Mouse (Mus musculus) MEL (cell line): Measurements from ENCODE around the gene Tox4. TPM values are rescaled to one million over a fixed set of nuclear protein-coding genes. Genes with fewer than 3 reads are reported as not detected.

Experiments
- DNase-seq: peaks from one replicate; pipeline ENCODE4 v3.0.0; 2011; ENCODE audit warnings: low read depth, low spot score
- H3K27ac ChIP-seq: 2 replicates; pipeline ENCODE4 v1.5.1; 2012; ENCODE audit warnings: low read depth, mild to moderate bottlenecking, control low read depth, low read length, moderate library complexity; ENCODE audit not compliant: control insufficient read depth
- H3K27me3 ChIP-seq, 2 experiments: fragments of 150-350 bp in 1 of 2; sonication (generic) in 1 of 2; 2 replicates each; pipeline ENCODE4 v1.6.1; 2012; ENCODE audit warnings: low read length in 2 of 2, mild to moderate bottlenecking in 2 of 2, improper control_type of control experiment in 1 of 2, moderate library complexity in 1 of 2; ENCODE audit not compliant: insufficient read depth in 2 of 2, control insufficient read depth in 1 of 2
- H3K36me3 ChIP-seq, 2 experiments: 2 replicates each; pipeline ENCODE4 v1.6.1; 2012 to 2014; ENCODE audit warnings: low read length in 2 of 2, improper control_type of control experiment in 1 of 2, inconsistent platforms in 1 of 2, mild to moderate bottlenecking in 1 of 2; ENCODE audit not compliant: insufficient read depth in 2 of 2, control insufficient read depth in 1 of 2
- H3K4me1 ChIP-seq, 2 experiments: fragments of 150-350 bp in 1 of 2; sonication (generic) in 1 of 2; 2 replicates each; pipeline ENCODE4 v1.6.1; 2012; ENCODE audit warnings: low read length in 2 of 2, improper control_type of control experiment in 1 of 2, mild to moderate bottlenecking in 1 of 2; ENCODE audit not compliant: insufficient read depth in 2 of 2, control insufficient read depth in 1 of 2
- H3K4me3 ChIP-seq, 2 experiments: fragments of 150-350 bp in 1 of 2; sonication (generic) in 1 of 2; 2 replicates each; pipeline ENCODE4 v1.5.1; 2012; ENCODE audit warnings: low read depth in 2 of 2, low read length in 2 of 2, mild to moderate bottlenecking in 2 of 2, moderate library complexity in 2 of 2, control low read depth in 1 of 2, improper control_type of control experiment in 1 of 2; ENCODE audit not compliant: control insufficient read depth in 1 of 2, insufficient read depth in 1 of 2
- H3K79me2 ChIP-seq: 2 replicates; pipeline ENCODE4 v1.6.1; 2012; ENCODE audit warnings: mild to moderate bottlenecking, low read length, moderate library complexity; ENCODE audit not compliant: control insufficient read depth, poor library complexity, insufficient read depth
- H3K9ac ChIP-seq: 2 replicates; pipeline ENCODE4 v1.6.1; 2012; ENCODE audit warnings: low read depth, mild to moderate bottlenecking, control low read depth, low read length, moderate library complexity; ENCODE audit not compliant: control insufficient read depth, poor library complexity, severe bottlenecking
- H3K9me3 ChIP-seq: fragments of 150-350 bp; sonication (generic); replicated peaks from 2 replicates; pipeline ENCODE4 v1.6.1; 2012; ENCODE audit warnings: mild to moderate bottlenecking, low read length, improper control_type of control experiment, moderate library complexity; ENCODE audit not compliant: insufficient read depth
- BHLHE40 ChIP-seq: IDR thresholded peaks from 2 replicates; pipeline ENCODE4 v1.6.1; 2012; ENCODE audit warnings: low read depth, mild to moderate bottlenecking, inconsistent platforms, low read length, improper control_type of control experiment, borderline replicate concordance
- CTCF ChIP-seq, 3 experiments: IDR thresholded peaks in 2 of 3; conservative IDR thresholded peaks in 1 of 3; 2 replicates each; pipeline ENCODE4 v1.5.1; 2011 to 2012; ENCODE audit warnings: low read length in 3 of 3, low read depth in 2 of 3, mild to moderate bottlenecking in 2 of 3, improper control_type of control experiment in 1 of 3, inconsistent platforms in 1 of 3, mixed read lengths in 1 of 3, moderate library complexity in 1 of 3; ENCODE audit not compliant: control insufficient read depth in 1 of 3, insufficient read depth in 1 of 3, poor library complexity in 1 of 3, severe bottlenecking in 1 of 3
- E2F4 ChIP-seq: IDR thresholded peaks from 2 replicates; pipeline ENCODE4 v1.6.1; 2011; ENCODE audit warnings: low read depth, low read length, improper control_type of control experiment, borderline replicate concordance
- ETS1 ChIP-seq: IDR thresholded peaks from 2 replicates; pipeline ENCODE4 v1.6.1; 2012; ENCODE audit warnings: low read depth, mild to moderate bottlenecking, inconsistent platforms, low read length, improper control_type of control experiment, moderate library complexity
- MEF2A ChIP-seq: IDR thresholded peaks from 2 replicates; pipeline ENCODE4 v1.6.1; 2014; ENCODE audit warnings: low read depth, mild to moderate bottlenecking, inconsistent platforms, low read length, improper control_type of control experiment; ENCODE audit not compliant: poor library complexity, insufficient replicate concordance, severe bottlenecking; ENCODE audit errors: extremely low read depth
- MYB ChIP-seq: IDR thresholded peaks from 2 replicates; pipeline ENCODE4 v1.6.1; 2011; ENCODE audit warnings: mild to moderate bottlenecking, low read depth, low read length, improper control_type of control experiment
- NELFE ChIP-seq: IDR thresholded peaks from 2 replicates; pipeline ENCODE4 v1.6.1; 2011; ENCODE audit warnings: low read depth, low read length, improper control_type of control experiment
- POLR2A ChIP-seq, 2 experiments: IDR thresholded peaks; 2 replicates each; pipeline ENCODE4 v1.6.1; 2011 to 2012; ENCODE audit warnings: low read length in 2 of 2, mild to moderate bottlenecking in 2 of 2, control low read depth in 1 of 2, improper control_type of control experiment in 1 of 2, low read depth in 1 of 2, moderate library complexity in 1 of 2; ENCODE audit not compliant: control insufficient read depth in 1 of 2, insufficient read depth in 1 of 2, poor library complexity in 1 of 2
- SMC3 ChIP-seq: IDR thresholded peaks from 2 replicates; pipeline ENCODE4 v1.6.1; 2011; ENCODE audit warnings: low read depth, low read length, improper control_type of control experiment
- TCF12 ChIP-seq: IDR thresholded peaks from 2 replicates; pipeline ENCODE4 v1.6.1; 2014; ENCODE audit warnings: low read depth, mild to moderate bottlenecking, inconsistent platforms, low read length, improper control_type of control experiment, moderate library complexity
- USF2 ChIP-seq, 2 experiments: IDR thresholded peaks; 2 replicates each; pipeline ENCODE4 v1.6.1; 2011 to 2012; ENCODE audit warnings: improper control_type of control experiment in 2 of 2, low read length in 2 of 2, borderline replicate concordance in 1 of 2, inconsistent platforms in 1 of 2, low read depth in 1 of 2, mild to moderate bottlenecking in 1 of 2; ENCODE audit not compliant: insufficient read depth in 1 of 2
- ZC3H11A ChIP-seq: IDR thresholded peaks from 2 replicates; pipeline ENCODE4 v1.6.1; 2012; ENCODE audit warnings: low read depth, mild to moderate bottlenecking, inconsistent platforms, low read length, improper control_type of control experiment
- polyA plus RNA-seq, 2 experiments: library from polyadenylated mRNA; stranded (reverse) in 1 of 2; unstranded in 1 of 2; fragments of >175 nt in 1 of 2; fragments of >200 nt in 1 of 2; gene quantifications; 2 replicates each; pipeline versions ENCODE4 v1.2.1 to v1.2.4; 2012; ENCODE audit warnings: low replicate concordance in 2 of 2, low read depth in 1 of 2; ENCODE audit not compliant: insufficient read length in 2 of 2, insufficient read depth in 1 of 2, missing spikeins in 1 of 2
- total RNA-seq: library from RNA; depleted of rRNA; stranded (reverse); fragments of 300-350 nt; gene quantifications from 2 replicates; pipeline ENCODE4 v1.2.3, GENCODE M21; 2012

The Tox4 gene
- total and polyA plus RNA-seq, 3 experiments: 35.1 to 42.2 TPM; not detected in 1

- H3K36me3 ChIP-seq: no peaks in the 10 kb centered on the region
- no peak overlapping the region for H3K27ac ChIP-seq
- H3K9ac ChIP-seq: no peak overlapping the region
- TF ChIP-seq E2F4 (no peak), NELFE (no peak), POLR2A (IDR thresholded peaks at IDR 0.05; ENCODE audit: control insufficient read depth in 1 of 2, insufficient read depth in 1 of 2, low read depth in 1 of 2, low read length in 2 of 2, poor library complexity in 1 of 2) (no peak), ETS1 (no peak), ZC3H11A (no peak), MYB (no peak), USF2 (IDR thresholded peaks at IDR 0.05; ENCODE audit: borderline replicate concordance in 1 of 2, insufficient read depth in 1 of 2, low read depth in 1 of 2, low read length in 2 of 2) (no peak), SMC3 (no peak)
- no peaks in the 10 kb centered on the region for H3K4me1 ChIP-seq
- H3K79me2 ChIP-seq: no peaks in the 10 kb centered on the region
- H3K4me3 ChIP-seq: no peak overlapping the region
- peaks cover 5 to 13% of the 10 kb centered on the region in 2 experiments for H3K27me3 ChIP-seq
- H3K9me3 ChIP-seq: no peaks in the 10 kb centered on the region
- no peak for DNase-seq
Measured at GRCm38 (mm10) chr14:52316441-52317225, 37.7 kb downstream of the Tox4 start.

DNA sequence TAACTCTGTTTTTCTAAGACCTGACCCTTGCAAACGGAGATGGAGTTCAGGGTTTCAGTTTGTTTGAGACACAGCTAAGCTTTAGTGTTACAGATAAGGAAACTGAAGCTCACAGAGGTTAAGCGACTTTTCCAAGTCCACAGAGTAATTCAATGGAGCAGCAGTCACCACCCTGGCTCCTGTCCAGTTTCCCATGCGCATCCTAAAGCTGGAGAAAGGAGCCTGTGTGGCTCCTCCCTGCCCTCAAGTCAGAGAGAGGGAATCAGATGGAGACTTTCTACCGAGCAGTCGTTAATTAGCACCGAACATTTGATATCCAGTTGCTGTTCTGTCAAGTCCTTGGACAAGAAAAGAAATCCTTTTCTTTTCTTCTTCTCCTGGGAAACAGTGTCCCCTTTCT is 40.4 kb downstream of the Tox4 start:
- TF ChIP-seq MEF2A: no peak

DNA sequence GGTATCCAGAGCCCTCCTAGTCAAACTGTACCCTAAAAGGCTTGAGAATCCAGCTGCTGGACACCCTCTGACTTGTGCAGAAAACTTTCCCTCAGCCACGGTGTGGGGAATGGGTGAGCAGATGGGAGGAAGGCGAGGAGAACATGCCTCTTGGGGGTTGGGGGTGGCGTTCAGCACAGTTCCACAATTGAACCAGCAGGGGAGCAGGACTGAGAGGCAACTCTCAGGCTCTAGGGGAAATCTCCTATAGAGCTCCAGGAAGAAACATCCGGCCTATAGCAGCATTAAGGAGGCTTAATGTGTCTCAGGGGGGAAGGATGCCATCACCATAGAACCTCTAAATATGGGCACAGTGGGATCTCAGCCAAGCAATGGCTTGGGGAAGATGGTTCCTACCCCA is 46.9 kb downstream of the Tox4 start:
- no peaks in the 10 kb centered on the region for H3K4me1 ChIP-seq
- no peak overlapping the region for H3K27ac ChIP-seq
- H3K79me2 ChIP-seq: no peaks in the 10 kb centered on the region
- no peaks in the 10 kb centered on the region for H3K9me3 ChIP-seq
- TF ChIP-seq TCF12 (no peak), BHLHE40 (no peak), CTCF (IDR thresholded peaks at IDR 0.05 in 2 of 3, conservative IDR thresholded peaks at IDR 0.05 in 1 of 3; ENCODE audit: control insufficient read depth in 1 of 3, insufficient read depth in 1 of 3, low read depth in 2 of 3, low read length in 3 of 3, poor library complexity in 1 of 3, severe bottlenecking in 1 of 3) (peak in 1 of 3 experiments; percentile 19; a peak in 3 of 6 replicates)
- TF ChIP-seq, all 39 proteins: peak for 1
- H3K27me3 ChIP-seq: peaks cover 18 to 42% of the 10 kb centered on the region in 2 experiments
- H3K4me3 ChIP-seq: no peak overlapping the region
- DNase-seq: no peak
- H3K36me3 ChIP-seq: no peaks in the 10 kb centered on the region
- H3K9ac ChIP-seq: no peak overlapping the region

More for the DNA sequence above, 40.4 kb downstream of the Tox4 start:
- no peak for DNase-seq
- Histone ChIP-seq H3K9me3 (no peaks in the 10 kb centered on the region), H3K4me1 (no peaks in the 10 kb centered on the region), H3K36me3 (no peaks in the 10 kb centered on the region), H3K27ac (no peak overlapping the region), H3K79me2 (no peaks in the 10 kb centered on the region), H3K27me3 (peaks cover 16 to 28% of the 10 kb centered on the region in 2 experiments), H3K4me3 (no peak overlapping the region), H3K9ac (no peak overlapping the region)
